Mouse (Mus musculus) telencephalon, adult 2 months (tissue): ENCODE measurements around the gene Trappc10.
A peak's percentile ranks its signal among the peaks of the same experiment; 100 is the strongest.

ENCODE experiments used
- DNase-seq: peaks from one replicate; pipeline ENCODE4 v3.0.0-alpha.2; 2011; ENCODE audit warnings: low read depth, low spot score

The Trappc10 gene

DNA sequence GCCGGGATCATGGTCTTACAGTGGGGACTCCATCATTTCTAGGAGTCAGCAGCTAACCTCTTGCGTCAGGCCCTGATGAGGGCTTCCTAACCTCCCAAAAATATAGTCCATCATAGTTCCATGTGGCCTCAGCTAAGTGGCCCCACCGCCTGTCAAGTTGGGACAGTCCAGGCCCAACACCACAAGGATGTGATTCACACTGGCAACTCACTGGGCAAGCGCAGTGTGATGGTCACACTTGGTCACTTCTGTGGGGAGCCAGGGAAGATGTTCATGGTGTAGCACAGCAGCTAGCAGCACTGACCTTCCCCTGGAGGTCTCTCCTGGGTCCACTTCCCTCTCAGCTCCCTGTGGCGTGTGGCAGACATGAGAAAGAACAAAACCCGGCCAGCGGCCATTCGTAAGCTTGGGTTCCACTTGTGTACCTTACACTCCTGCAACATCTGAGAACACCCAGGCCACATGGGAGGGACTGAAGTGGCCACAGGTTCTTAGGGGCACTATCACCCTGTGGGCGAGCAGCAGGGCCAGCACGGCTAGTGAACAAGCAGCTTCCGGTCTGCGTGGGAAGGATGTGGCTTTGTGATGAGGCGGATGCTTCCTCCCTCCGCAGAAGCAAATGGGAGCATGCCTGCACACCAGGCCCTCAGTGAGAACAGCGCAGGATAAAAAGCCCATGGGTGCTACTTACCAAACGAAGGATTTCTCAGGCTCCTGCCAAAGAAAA is 83.9 kb downstream of the Trappc10 start:
- DNase-seq = no peak

DNA sequence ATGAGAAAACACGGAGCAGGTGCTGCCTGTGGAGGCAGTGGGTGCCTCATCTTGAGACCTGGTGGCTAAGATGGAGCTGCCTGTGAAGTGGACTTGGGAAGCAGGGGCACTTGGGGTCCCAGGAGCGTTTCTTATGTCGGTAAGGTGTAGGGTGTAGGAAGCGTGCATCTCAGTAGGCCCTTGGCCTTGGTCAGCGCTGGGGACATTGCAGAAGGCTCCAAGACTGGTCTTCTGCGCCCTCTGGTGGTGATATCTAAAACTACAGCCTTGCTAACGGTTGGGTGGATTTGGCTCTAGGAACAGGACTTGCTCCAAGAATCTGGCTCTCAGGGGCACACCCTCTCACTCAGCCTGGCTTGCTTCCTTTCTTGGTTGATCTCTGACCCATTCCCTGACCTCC is 84.5 kb downstream of the Trappc10 start:
- peak; percentile 71 for DNase-seq

DNA sequence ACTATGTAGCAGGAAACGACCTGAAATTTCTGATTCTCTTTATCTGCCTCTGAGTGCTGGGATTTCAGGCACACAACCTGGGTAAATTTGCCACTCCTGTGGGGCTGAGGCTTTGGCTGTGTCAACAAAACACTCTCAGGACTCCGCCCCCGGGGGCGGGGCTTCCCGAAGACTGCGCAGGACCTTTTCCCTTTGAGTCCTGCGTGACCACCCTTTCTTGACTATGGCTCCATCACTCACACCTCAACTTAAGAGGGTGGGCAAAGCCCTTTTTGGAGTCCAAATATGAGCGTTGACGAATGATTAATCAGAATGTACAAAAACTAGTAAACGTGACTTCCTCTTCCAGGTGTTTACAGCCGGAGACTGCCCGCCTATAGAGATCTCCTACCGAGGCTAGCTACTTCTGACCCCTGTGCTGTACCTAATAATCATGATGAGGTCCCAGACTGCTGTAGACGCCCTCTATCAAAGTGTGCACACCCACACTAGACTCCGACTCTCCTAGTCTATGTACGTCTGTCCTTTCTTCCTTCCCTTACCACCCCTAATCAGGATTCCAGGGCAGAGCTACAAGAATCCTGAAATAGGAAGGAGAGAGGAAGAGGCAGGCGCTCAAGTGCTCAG is 85.1 kb downstream of the Trappc10 start:
- no peak for DNase-seq

DNA sequence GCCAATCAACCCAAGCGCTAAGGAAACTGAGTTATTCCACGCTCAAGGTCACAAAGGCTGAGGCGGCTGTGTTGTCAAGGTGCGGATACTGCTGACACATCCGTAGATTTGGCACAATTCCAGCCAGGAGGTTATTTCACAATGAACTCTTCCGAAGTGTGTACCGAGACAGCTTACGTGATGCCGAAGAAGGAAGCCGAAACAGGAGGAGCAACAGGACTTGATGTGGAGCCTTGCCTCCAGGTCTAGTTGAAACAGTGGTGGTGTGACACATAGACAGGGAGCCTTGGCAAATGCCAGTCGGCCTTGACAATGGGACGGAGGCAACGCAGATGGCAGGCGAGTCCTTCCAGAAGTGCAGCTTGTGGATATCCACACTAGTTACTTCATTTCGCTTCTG is 86.4 kb downstream of the Trappc10 start:
- no peak for DNase-seq

DNA sequence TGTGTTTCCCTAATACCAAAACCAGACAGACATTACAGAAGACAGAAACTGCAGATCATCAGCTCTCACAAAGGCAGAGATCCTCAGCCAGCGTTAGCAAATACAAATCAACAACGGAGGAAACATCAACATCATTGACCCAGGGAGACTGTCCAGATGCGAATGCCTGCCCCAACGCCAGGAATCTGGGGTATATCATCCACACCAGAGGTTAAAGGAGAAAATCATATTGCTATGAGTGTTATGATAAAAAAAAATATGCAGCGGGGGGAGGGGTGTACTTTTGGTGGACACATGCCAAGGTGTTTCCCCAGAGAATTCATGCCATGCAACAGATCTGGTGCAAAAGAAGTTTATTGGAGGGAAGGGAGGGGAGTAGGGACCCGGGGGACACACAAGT is 87.5 kb downstream of the Trappc10 start:
- DNase-seq = no peak

DNA sequence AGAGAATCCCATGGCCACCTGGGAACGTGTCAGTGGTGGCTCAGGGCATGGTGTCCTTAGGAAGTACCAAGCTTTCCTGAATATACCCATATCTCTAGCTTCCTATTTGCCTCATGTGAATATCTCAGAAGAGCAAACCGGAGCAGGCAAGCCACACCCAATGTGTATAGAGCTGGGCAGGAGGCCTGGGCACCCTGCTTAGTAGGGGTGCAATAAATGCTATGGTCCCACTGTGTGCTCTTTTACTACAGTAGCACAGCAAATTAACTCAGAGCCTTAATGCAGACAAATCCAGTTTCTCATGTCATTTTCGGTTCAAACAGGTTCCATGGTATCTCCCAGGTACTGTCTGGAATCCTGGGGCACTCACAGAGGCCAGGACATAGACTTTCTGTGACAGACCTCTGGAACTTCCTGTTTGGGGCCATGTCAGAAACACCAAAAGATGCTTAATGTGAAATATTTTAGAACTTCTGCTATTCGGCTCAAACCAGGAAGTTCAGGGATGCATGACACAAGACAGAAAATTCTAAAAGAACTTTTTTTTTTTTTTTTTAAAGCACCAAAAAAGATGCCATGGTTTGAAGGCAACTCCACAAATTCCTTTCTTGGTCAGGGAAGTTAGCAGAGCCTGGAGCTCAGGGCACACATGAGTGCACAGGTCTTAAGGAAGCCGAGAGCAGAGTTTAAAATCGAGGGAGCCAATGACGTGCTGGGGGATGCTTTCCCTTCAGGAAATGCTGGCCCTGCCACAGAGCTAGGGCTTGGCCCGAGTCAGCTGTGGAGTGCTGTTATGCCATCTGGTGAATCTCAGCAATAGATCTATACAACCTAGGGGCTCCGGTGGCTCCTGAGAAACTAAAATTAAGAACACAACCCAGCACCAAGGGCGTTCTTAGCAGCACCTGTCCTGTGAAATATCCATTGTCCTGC is 95.3 kb downstream of the Trappc10 start:
- no peak for DNase-seq

DNA sequence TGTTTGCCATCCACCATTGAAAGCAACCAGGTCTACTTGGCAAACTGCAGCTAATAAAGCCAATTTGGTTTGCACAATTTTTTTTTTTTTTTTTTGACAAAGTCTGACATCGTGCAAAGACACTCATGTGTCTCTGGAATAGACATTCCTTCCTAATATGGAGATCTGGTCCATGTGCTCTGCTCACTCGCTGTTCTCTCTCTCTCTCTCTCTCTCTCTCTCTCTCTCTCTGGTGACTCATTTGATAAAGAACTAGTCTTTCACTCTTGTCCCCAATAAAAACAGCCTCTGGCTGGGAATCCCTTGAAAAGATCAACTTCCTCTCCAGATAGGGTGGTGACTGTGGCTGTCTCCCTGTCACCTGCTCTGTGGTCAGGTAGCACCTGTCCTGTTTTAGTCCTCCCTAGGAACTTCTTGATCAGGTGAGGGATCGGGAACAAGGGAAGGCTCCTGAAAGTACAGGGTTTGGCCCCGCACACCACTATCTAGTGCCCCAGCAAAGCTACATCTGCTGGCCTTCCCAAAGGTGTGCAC is 96.5 kb downstream of the Trappc10 start:
- DNase-seq = no peak

DNA sequence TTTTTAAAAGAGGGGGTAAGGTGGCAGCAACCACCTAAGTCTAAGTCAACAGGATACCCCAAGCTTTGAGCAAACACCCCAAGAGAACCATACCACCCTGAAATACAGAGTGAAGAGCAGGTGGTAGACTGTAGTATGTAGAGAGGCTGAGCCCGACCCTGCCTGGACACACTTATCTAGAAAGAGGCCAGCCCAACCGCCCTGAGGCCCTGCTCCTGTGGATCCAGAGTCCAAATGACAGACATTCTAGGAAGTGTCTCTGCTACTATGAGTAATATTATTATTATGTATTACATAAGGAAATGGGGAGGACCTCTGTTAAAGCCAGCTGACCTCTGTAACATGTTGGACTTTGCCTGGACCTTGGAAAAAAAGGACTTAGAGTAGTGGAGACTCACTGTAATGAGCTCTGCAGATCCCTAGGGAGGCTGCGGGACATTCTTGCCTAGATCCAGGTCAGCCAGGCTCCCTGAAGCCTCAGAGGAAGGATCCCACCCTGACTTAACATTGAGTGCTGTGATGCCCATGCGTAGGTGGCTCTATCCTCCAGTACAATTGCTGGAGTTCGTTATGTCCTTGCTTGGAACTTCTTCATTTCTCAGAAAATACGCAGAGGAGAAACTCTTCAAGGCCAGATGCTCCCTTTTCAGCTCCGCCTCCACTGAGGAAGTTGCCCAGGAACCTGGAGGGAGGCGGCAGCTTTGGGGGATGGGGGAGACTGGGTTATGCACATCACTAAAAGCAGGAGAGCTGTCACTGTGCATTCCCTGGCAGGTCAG is 100.5 kb downstream of the Trappc10 start:
- DNase-seq = peak; percentile 80

DNA sequence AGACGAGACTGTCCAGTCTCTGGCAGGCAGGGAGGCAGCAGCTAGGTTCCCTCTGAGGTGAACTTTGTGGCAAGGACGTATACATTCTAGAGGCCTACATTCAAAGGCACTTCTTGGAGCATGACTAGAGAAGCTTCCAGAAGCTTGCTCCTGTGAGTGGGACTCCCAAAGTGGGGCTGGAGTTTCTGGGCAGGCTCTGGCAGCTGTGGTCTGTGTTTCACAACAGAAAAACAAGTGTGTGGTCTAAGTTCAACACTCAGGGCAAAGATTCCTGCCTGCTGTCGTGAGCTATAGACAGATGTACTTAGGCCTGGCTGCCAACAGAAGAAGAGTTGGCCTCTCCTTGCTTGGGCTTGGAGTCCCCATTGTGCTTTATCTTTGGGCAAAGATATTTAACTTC is 103.6 kb downstream of the Trappc10 start:
- DNase-seq = no peak

DNA sequence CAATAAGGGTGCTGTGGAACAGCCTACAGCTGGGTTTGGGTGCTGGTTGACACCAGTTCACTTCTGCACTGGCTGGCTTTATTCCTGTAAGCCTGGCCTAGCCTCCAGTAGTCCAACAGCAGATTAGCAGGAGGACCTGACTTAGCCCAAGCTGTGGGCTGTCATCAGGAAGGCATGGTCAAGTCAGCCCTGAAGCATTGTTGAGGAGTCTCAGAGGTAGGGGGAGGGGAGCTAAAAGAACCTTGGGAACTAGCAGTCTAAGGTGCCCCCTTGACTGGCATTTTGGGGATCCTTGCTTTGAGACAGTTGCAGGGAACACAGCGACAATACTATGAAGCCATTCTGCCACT is 104.2 kb downstream of the Trappc10 start:
- DNase-seq = no peak

DNA sequence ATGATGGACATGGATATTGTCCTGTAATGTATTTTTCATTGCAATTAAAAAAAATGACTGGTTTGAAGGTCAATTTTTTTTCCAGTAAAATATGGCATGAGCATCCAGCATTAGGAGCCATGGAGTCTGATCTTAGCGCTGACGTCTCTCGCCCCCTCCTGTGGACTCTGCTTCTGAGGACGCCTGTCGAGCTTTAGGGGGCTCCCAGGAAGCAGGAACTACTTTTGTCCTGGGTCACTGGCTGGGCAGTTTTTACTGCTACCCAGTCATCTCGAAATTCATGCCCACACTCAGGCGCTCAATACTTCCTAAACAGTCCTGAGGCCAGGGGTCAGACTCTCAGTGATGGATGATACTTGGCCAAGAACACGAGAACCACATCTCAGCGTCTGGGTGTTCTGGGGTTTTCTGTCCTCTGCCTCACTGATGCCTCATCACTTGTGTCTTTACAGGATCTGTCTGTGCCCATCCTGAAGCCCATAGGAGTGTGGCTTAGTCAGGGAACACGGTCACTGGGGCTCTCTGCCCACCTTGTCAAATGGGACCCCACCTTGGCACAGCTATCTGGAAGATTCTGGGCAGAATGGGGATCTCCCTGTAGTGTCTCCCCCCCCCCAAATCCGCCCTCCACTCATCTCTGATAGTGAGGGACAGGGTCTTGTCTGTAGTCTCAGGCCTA is 104.7 kb downstream of the Trappc10 start:
- DNase-seq = no peak

DNA sequence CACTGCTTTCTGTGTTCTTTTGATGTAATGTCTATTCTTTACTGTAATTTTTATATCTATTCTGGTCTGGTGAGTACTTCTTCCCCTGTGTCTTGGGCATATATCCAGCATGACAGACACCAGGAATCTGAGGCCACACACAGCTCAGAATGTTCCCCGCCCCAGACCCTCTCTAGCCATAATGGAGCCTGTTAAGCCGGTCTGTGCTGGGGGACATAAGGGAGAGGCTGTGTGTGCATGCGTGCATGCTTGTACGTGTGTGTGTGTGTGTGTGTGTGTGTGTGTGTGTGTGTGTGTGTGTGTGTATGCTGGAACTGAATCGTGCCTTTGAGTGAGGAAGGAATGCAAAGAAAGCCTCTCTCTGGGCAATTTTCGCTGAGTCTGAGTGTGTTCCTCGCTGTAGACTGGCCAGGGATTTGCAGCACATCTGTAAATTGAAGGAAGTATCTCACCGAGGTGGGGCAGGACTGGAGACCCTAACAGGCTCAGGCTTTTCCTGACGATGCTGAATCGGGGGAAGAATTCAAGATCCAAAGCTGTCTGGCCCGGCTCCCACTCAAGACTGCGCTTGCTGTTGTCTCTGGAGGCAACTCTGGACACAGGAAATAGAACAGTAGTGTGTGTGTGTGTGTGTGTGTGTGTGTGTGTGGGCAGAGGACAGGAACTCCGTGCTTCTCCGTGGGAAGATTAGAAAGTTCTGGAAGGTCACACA is 105.5 kb downstream of the Trappc10 start:
- DNase-seq = no peak

DNA sequence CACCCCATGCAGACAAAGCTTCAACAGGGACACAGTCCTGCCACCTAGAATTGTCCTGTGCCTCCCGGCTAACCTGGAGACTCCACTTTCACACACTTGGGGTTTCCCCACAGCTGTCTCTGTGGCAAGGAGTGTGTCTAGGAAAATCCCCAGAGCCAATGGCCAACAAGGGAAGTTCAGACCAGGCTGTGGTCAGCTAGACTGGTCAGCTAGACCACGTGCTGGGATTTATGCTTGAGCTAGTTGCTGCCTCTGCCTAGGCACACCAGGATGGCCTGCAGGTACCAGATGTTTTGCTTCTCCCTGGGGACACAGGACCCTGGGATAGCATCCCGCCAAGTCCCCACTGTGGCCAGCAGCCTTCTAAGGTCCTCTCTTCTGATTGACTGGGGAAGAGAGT is 107.2 kb downstream of the Trappc10 start:
- no peak for DNase-seq
